15 mouse cellular contexts compared by ENCODE assay signal in the genomic region with DNA sequence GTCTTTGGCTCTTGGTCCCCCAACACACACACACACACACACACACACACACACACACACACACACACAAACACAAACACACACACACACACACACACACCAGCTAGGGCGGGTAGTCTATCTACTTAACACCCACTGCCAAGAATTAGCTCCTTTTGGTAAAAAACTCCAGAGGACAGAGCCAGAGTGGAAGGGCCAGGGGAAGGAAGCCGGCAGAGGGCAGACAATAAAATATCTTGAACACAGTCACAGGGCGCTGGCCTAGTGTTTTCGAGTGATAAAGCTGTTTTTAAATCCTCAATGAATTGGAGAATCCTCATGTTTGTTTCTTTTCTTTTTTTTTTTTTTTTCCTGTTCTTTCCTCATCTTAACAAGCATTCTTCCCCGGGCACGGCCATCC. TPM values are rescaled to one million over a fixed set of nuclear protein-coding genes. Genes with fewer than 3 reads are reported as not detected.
DNase-seq lines count a peak whose midpoint lies in the region; ATAC-seq and TF ChIP-seq lines count a peak whose summit lies in the region.
"Had no signal": no experiment of that assay in that cellular context is flagged by ENCODE, and none has a peak within 500 bp of the region (broad histone marks: within the 10 kb centered on the region; RNA-seq: fewer than 3 reads in every experiment).

No protein-coding gene starts in this region.

- H3K9me3 ChIP-seq in hindbrain, postnatal 0 days (ENCODE audit: low read length), result no peaks in the 10 kb centered on the region
- no peaks in the 10 kb centered on the region for H3K9me3 ChIP-seq in hindbrain, embryonic 13.5 days
- H3K9me3 ChIP-seq in limb, embryonic 13.5 days, result no peaks in the 10 kb centered on the region
- no peaks in the 10 kb centered on the region for H3K9me3 ChIP-seq in limb, embryonic 10.5 days (replicated peaks)
- H3K9me3 ChIP-seq: forebrain, embryonic 12.5 days; G1E had no signal

- peaks cover 94% of the 10 kb centered on the region for H3K79me2 ChIP-seq in macrophage (ENCODE audit: inconsistent target)

- WGBS in hindbrain, postnatal 0 days, result 74% methylated on average over 6 of the region's 6 CpGs
- WGBS in hindbrain, embryonic 13.5 days, result 84% methylated on average over 6 of the region's 6 CpGs
- WGBS in limb, embryonic 13.5 days, result 75% methylated on average over 6 of the region's 6 CpGs
- 83% methylated on average over 6 of the region's 6 CpGs for whole genome bisulfite sequencing in limb, embryonic 10.5 days
- WGBS in macrophage (ENCODE audit: missing documents), result 77% methylated on average over 4 of the region's 6 CpGs

- DNase-seq in hindbrain, postnatal 0 days (ENCODE audit: low spot score), result no peak
- no peak for DNase-seq in limb, embryonic 10.5 days (ENCODE audit: low spot score)
- DNase-seq in left cerebral cortex, adult 9 months (ENCODE audit: low spot score in 2 of 2), result no peak
- DNase-seq: adrenal gland, adult 8-10 months; cerebellum, adult 9-10 months; embryo, embryonic 11 days; layer of hippocampus, adult 9-11 months; lung, postnatal 4 days had no signal

- 0 out of 2 replicates have a peak overlapping the region, but pooled peaks have one; percentile 45 for H3K27ac ChIP-seq in hindbrain, postnatal 0 days
- no peak overlapping the region for H3K27ac ChIP-seq in hindbrain, embryonic 13.5 days
- H3K27ac ChIP-seq in limb, embryonic 13.5 days, result peak overlapping the region; percentile 22; the same call in 1 of the 2 replicates
- H3K27ac ChIP-seq in limb, embryonic 10.5 days, result no peak overlapping the region
- peak overlapping the region; percentile 76 for H3K27ac ChIP-seq in macrophage
- H3K27ac ChIP-seq: forebrain, embryonic 12.5 days had no signal

- no peaks in the 10 kb centered on the region for H3K27me3 ChIP-seq in hindbrain, postnatal 0 days (ENCODE audit: insufficient read depth, low read length)
- H3K27me3 ChIP-seq in hindbrain, embryonic 13.5 days, result no peaks in the 10 kb centered on the region
- no peaks in the 10 kb centered on the region for H3K27me3 ChIP-seq in limb, embryonic 13.5 days
- no peaks in the 10 kb centered on the region for H3K27me3 ChIP-seq in limb, embryonic 10.5 days (ENCODE audit: low read depth, poor library complexity, severe bottlenecking)
- H3K27me3 ChIP-seq: forebrain, embryonic 12.5 days had no signal

- H3K9ac ChIP-seq in hindbrain, postnatal 0 days (replicated peaks; ENCODE audit: low read length), result no peak overlapping the region
- no peak overlapping the region for H3K9ac ChIP-seq in hindbrain, embryonic 13.5 days
- H3K9ac ChIP-seq in limb, embryonic 13.5 days, result no peak overlapping the region
- H3K9ac ChIP-seq: forebrain, embryonic 12.5 days had no signal

- no peak for TF ChIP-seq CTCF in hindbrain, postnatal 0 days (IDR thresholded peaks at IDR 0.05; ENCODE audit: low read depth)

- ATAC-seq in hindbrain, postnatal 0 days, result no peak
- no peak for ATAC-seq in hindbrain, embryonic 13.5 days (ENCODE audit: low FRiP score)
- ATAC-seq in limb, embryonic 13.5 days (ENCODE audit: low FRiP score, low read depth), result no peak
- ATAC-seq in common myeloid progenitor, adult 5-6 weeks (replicated peaks; ENCODE audit: low read depth, poor library complexity, severe bottlenecking), result 0 out of 2 replicates have a peak, but pooled peaks have one; percentile 34
- ATAC-seq: midbrain, embryonic 16.5 days had no signal

- H3K36me3 ChIP-seq in hindbrain, postnatal 0 days (ENCODE audit: insufficient read depth, low read length), result no peaks in the 10 kb centered on the region
- no peaks in the 10 kb centered on the region for H3K36me3 ChIP-seq in hindbrain, embryonic 13.5 days
- H3K36me3 ChIP-seq in limb, embryonic 13.5 days, result peaks cover 18% of the 10 kb centered on the region
- 0 out of 2 replicates have a peak, but pooled peaks cover 5% of the 10 kb centered on the region for H3K36me3 ChIP-seq in limb, embryonic 10.5 days
- H3K36me3 ChIP-seq in macrophage (ENCODE audit: inconsistent target), result peaks cover 7% of the 10 kb centered on the region; the same call in 1 of the 2 replicates
- H3K36me3 ChIP-seq: forebrain, embryonic 12.5 days had no signal

- H3K4me1 ChIP-seq in hindbrain, postnatal 0 days (ENCODE audit: insufficient read depth, low read length), result 0 out of 2 replicates have a peak, but pooled peaks cover 8% of the 10 kb centered on the region
- peaks cover 7% of the 10 kb centered on the region; the same call in 1 of the 2 replicates for H3K4me1 ChIP-seq in hindbrain, embryonic 13.5 days (replicated peaks)
- peaks cover 46% of the 10 kb centered on the region for H3K4me1 ChIP-seq in limb, embryonic 13.5 days
- H3K4me1 ChIP-seq in limb, embryonic 10.5 days, result peaks cover 51% of the 10 kb centered on the region

- no peak overlapping the region for H3K4me2 ChIP-seq in hindbrain, postnatal 0 days (ENCODE audit: low read depth, low read length)
- H3K4me2 ChIP-seq in hindbrain, embryonic 13.5 days, result no peak overlapping the region
- H3K4me2 ChIP-seq in limb, embryonic 13.5 days (replicated peaks), result no peak overlapping the region
- H3K4me2 ChIP-seq: forebrain, embryonic 12.5 days had no signal

- H3K4me3 ChIP-seq in hindbrain, postnatal 0 days (ENCODE audit: low read length), result no peak overlapping the region
- H3K4me3 ChIP-seq in hindbrain, embryonic 13.5 days, result no peak overlapping the region
- no peak overlapping the region for H3K4me3 ChIP-seq in limb, embryonic 13.5 days
- H3K4me3 ChIP-seq in limb, embryonic 10.5 days, result no peak overlapping the region
- no peak overlapping the region for H3K4me3 ChIP-seq in macrophage (ENCODE audit: inconsistent target)
- H3K4me3 ChIP-seq: forebrain, embryonic 12.5 days had no signal

RNA-seq across cellular contexts. Expression of gene Itpkb, which starts 26.6 kb away (rescaled TPM):
- 16.9 and 19.0 TPM in 2 replicates for total RNA-seq in hindbrain, postnatal 0 days (2014; rRNA removed)
- 4.1 and 4.8 TPM in 2 replicates for polyA plus RNA-seq in hindbrain, postnatal 0 days (2015; fragmentation: Nextera tagmentation; extraction: Ambion mirVana)
- polyA plus RNA-seq in hindbrain, embryonic 13.5 days (2015; fragmentation: Nextera tagmentation; extraction: Ambion mirVana), result 2.6 and 3.4 TPM in 2 replicates
- polyA plus RNA-seq in limb, embryonic 13.5 days (2015; fragmentation: Nextera tagmentation; extraction: Ambion mirVana), result 9.5 and 10.1 TPM in 2 replicates
- polyA plus RNA-seq in limb, embryonic 10.5 days (2016; fragmentation: Nextera tagmentation; extraction: Ambion mirVana), result 6.2 and 10.1 TPM in 2 replicates
- total RNA-seq in common myeloid progenitor, adult 5-6 weeks (2017), result 10.2 and 15.9 TPM in 2 replicates
- total RNA-seq in macrophage (2018; cell fraction: chromatin; rRNA removed), result 1,000 to 10,000 TPM in 4 of 26 experiments, 100 to 1,000 TPM in 22; 236 to 1,218 (median 566) TPM
- 100 to 1,000 TPM in 10 of 26 experiments, 10 to 100 TPM in 16; 60.5 to 237 (median 89.4) TPM for total RNA-seq in macrophage (2018; cell fraction: cytosol; rRNA removed)
- 100 to 1,000 TPM; 208 to 665 (median 325) TPM for total RNA-seq in macrophage (2018; cell fraction: nucleus; rRNA removed)
- 43.7 to 63.0 TPM (median 46.1 TPM) in 3 replicates for polyA plus RNA-seq in macrophage (2018)

Comparison
In these comparisons a context has a peak if more than half of its experiments do, and no peak if none do; other contexts are left out.
1. H3K27ac ChIP-seq: peak in hindbrain, postnatal 0 days (single experiment), limb, embryonic 13.5 days (single experiment) and macrophage (single experiment); none in hindbrain, embryonic 13.5 days (single experiment) and limb, embryonic 10.5 days (single experiment).